Mouse (Mus musculus): ENCODE measurements around the gene Pygo1.

DNA sequence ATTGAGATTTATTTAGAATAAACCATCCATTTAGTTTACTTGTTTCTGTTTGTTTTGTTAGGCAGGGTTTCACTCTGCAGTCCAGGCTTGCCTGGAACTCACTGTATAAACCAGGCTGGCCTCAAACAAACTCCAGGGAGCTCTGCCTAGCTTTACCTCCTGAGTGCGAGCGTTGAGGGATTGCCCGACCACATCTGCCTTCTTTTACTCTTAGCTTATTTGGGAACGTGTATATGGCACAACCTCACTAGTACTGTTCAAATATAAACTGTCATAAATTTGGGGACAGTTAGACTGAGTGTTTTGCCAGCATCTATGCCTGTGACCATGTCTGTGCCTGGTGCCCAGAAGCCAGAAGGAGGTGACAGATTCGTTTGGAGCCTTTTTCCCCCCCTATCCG is 46.8 kb upstream of the Pygo1 start:
- TF ChIP-seq POLR2A (IDR thresholded peaks at IDR 0.05; ENCODE audit: control insufficient read depth, low read depth, low read length) (no peak), CTCF (IDR thresholded peaks at IDR 0.05; ENCODE audit: control insufficient read depth, insufficient read depth, insufficient replicate concordance, low read depth, low read length) (no peak)
